10 mouse cellular contexts compared by ENCODE assay signal in the genomic region with DNA sequence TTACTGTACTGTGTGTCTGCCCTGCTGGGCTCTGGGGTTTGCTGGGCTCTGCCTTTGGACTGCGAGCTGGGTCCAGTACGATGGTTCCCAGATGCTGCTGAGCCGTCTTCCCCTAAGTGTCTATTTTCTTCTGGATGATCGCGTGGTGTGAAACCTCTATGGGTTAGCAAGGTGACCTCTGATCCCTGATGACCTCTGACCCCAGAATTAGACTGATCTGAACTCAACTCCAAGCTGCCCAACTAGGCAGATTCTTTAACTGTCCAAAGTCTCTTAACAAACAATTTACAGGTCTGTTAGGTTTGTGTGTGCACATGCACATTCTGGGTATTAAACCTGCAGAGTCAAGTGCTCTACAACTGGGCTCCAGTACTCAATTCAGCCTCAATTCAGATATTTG.
"Had no signal": no experiment of that assay in that cellular context is flagged by ENCODE, and none has a peak within 500 bp of the region (broad histone marks: within the 10 kb centered on the region; RNA-seq: fewer than 3 reads in every experiment).

No protein-coding gene starts in this region.

- DNase-seq: liver, embryonic 13.5 days; liver, postnatal 0 days; lung, postnatal 36 days; right cerebral cortex, postnatal 14 days had no signal

- H3K27ac ChIP-seq: intestine, embryonic 15.5 days; layer of hippocampus, adult 2 months; limb, embryonic 10.5 days; liver, embryonic 13.5 days; lung, embryonic 15.5 days; midbrain, embryonic 13.5 days; stomach, embryonic 15.5 days had no signal

- H3K4me2 ChIP-seq: intestine, embryonic 15.5 days; liver, embryonic 13.5 days; lung, embryonic 15.5 days; midbrain, embryonic 13.5 days; stomach, embryonic 15.5 days had no signal

- ATAC-seq: intestine, embryonic 15.5 days; liver, postnatal 0 days; midbrain, embryonic 13.5 days had no signal

- H3K4me1 ChIP-seq: stomach, embryonic 15.5 days had no signal

- H3K9ac ChIP-seq: intestine, embryonic 15.5 days; liver, embryonic 13.5 days; liver, postnatal 0 days; lung, embryonic 15.5 days; midbrain, embryonic 13.5 days; stomach, embryonic 15.5 days had no signal

- H3K9me3 ChIP-seq: intestine, embryonic 15.5 days; limb, embryonic 10.5 days; liver, embryonic 13.5 days; lung, embryonic 15.5 days; midbrain, embryonic 13.5 days; stomach, embryonic 15.5 days had no signal

- H3K36me3 ChIP-seq: intestine, embryonic 15.5 days; limb, embryonic 10.5 days; liver, embryonic 13.5 days; lung, embryonic 15.5 days; midbrain, embryonic 13.5 days; stomach, embryonic 15.5 days had no signal

- H3K4me3 ChIP-seq: intestine, embryonic 15.5 days; layer of hippocampus, adult 2 months; limb, embryonic 10.5 days; liver, embryonic 13.5 days; lung, embryonic 15.5 days; midbrain, embryonic 13.5 days; stomach, embryonic 15.5 days had no signal

- H3K27me3 ChIP-seq: intestine, embryonic 15.5 days; liver, embryonic 13.5 days; lung, embryonic 15.5 days; midbrain, embryonic 13.5 days; stomach, embryonic 15.5 days had no signal
